In the genomic region with DNA sequence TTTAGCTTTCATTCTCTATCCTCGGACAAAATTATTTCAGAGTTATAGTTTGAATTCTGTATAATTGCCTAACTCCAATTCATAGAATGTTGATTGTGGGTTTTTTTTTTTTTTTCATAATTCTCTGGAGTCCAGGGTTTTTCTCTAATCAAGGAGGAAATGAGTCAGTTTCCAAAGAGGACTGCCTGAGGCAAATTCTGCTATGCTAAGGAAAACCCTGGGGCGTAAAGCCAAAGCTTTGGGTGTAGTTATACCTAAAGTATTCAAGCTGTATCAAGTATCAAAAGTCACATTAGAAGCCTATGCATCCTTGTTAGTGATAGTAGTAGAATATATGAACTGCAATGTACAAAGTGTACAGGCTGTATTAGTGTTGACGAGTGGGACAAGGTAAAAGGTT, we compare ENCODE assay signal across 19 mouse cellular contexts.
DNase-seq lines count a peak whose midpoint lies in the region; TF ChIP-seq lines count a peak whose summit lies in the region.
"Had no signal": no experiment of that assay in that cellular context is flagged by ENCODE, and none has a peak within 500 bp of the region (broad histone marks: within the 10 kb centered on the region; RNA-seq: fewer than 3 reads in every experiment).

No protein-coding gene starts in this region.

- no peak for TF ChIP-seq POLR2A in lung, adult 2 months (IDR thresholded peaks at IDR 0.05; ENCODE audit: borderline replicate concordance, extremely low read depth, low read depth, low read length)

- WGBS in lung, adult 2 months, result 80% methylated on average over 3 of the region's 3 CpGs

- H3K4me3 ChIP-seq in lung, adult 2 months (replicated peaks; ENCODE audit: extremely low read depth, low read depth, low read length), result no peak overlapping the region
- H3K4me3 ChIP-seq: embryonic facial prominence, embryonic 13.5 days; forebrain, embryonic 13.5 days; forebrain, embryonic 15.5 days had no signal

- no peaks in the 10 kb centered on the region for H3K4me1 ChIP-seq in lung, adult 2 months (ENCODE audit: control insufficient read depth, insufficient read depth, low read length)
- H3K4me1 ChIP-seq: embryonic facial prominence, embryonic 13.5 days; forebrain, embryonic 13.5 days; forebrain, embryonic 15.5 days had no signal

- no peak for TF ChIP-seq CTCF in lung, adult 2 months (IDR thresholded peaks at IDR 0.05; ENCODE audit: insufficient read depth, low read length)

- DNase-seq in 3134 (ENCODE audit: extremely low read depth, insufficient read length, low spot score) (peak; percentile 3), 3T3-L1 (ENCODE audit: low read depth, low spot score) (peak; percentile 95)
- DNase-seq in Muller cell, postnatal 12 days (ENCODE audit: inconsistent ontology term), result peak; percentile 17
- DNase-seq in thymus, adult 18-20 months, result no peak
- no peak for DNase-seq in kidney, postnatal 36 days
- no peak for DNase-seq in lung, adult 2 months
- DNase-seq: adrenal gland, adult 2 months; adrenal gland, postnatal 10 days; adrenal gland, postnatal 25 days; B cell, adult 2 months; cerebellum, adult 11-12 months; cerebellum, adult 2 months; cerebellum, adult 9-10 months; cerebellum, postnatal 10 days; cerebellum, postnatal 25 days; forebrain, postnatal 0 days had no signal

Comparison
In these comparisons a context has a peak if more than half of its experiments do, and no peak if none do; other contexts are left out.
1. DNase-seq: peak in 3134 (single experiment), 3T3-L1 (single experiment) and Muller cell, postnatal 12 days (single experiment); none in thymus, adult 18-20 months (0 of 2), kidney, postnatal 36 days (0 of 2) and lung, adult 2 months (single experiment).